Mouse (Mus musculus) CD4-positive, CD25-positive, alpha-beta regulatory T cell, adult 2 months (primary cell): ENCODE data around the gene Mical3.
A peak's percentile ranks its signal among the peaks of the same experiment; 100 is the strongest.
"Not testable (repeated sequence)": the region's sequence is repeated elsewhere in the genome, so short reads cannot be mapped to it uniquely, and the experiment has no call there.

ENCODE experiments used
- DNase-seq: peaks from one replicate; pipeline ENCODE4 v3.0.0-alpha.2; 2012; ENCODE audit warnings: low read depth, low spot score

Gene Mical3

GRCm38 (mm10) chr6:120932597-120932996 lies 198.2 kb downstream of the Mical3 start:
- peak; percentile 83 for DNase-seq

- no peak for DNase-seq
Observed at GRCm38 (mm10) chr6:120930450-120931306, 200.1 kb downstream of the Mical3 start.

GRCm38 (mm10) chr6:120929421-120929820 lies 201.4 kb downstream of the Mical3 start:
- DNase-seq = no peak

GRCm38 (mm10) chr6:120927765-120928164 lies 203.0 kb downstream of the Mical3 start:
- no peak for DNase-seq

- no peak for DNase-seq
Observed at GRCm38 (mm10) chr6:120926880-120927279, 203.9 kb downstream of the Mical3 start.

- DNase-seq = not testable (repeated sequence)
Observed at GRCm38 (mm10) chr6:120924791-120925321, 205.9 kb downstream of the Mical3 start.

GRCm38 (mm10) chr6:120917975-120918374 lies 212.8 kb downstream of the Mical3 start:
- DNase-seq = no peak

GRCm38 (mm10) chr6:120916972-120917881 lies 213.6 kb downstream of the Mical3 start:
- peak; percentile 49 for DNase-seq

GRCm38 (mm10) chr6:120916074-120916971 lies 214.5 kb downstream of the Mical3 start, which contains the start of gene Bid:
Gene Bid (minus strand): TSS chr6:120916853.
- peak; percentile 92 for DNase-seq

- peak; percentile 18 for DNase-seq
Observed at GRCm38 (mm10) chr6:120915649-120915975, 215.2 kb downstream of the Mical3 start.

GRCm38 (mm10) chr6:120914911-120915648 lies 215.7 kb downstream of the Mical3 start:
- peak; percentile 73 for DNase-seq

- no peak for DNase-seq
Observed at GRCm38 (mm10) chr6:120914533-120914910, 216.3 kb downstream of the Mical3 start.

- peak; percentile 38 for DNase-seq
Observed at GRCm38 (mm10) chr6:120913783-120914182, 217.0 kb downstream of the Mical3 start.

GRCm38 (mm10) chr6:120912931-120913330 lies 217.9 kb downstream of the Mical3 start:
- no peak for DNase-seq

GRCm38 (mm10) chr6:120911213-120912007 lies 219.4 kb downstream of the Mical3 start:
- peak; percentile 20 for DNase-seq

GRCm38 (mm10) chr6:120909501-120909900 lies 221.3 kb downstream of the Mical3 start:
- DNase-seq = no peak

- DNase-seq = not testable (repeated sequence)
Observed at GRCm38 (mm10) chr6:120907876-120908597, 222.8 kb downstream of the Mical3 start.

GRCm38 (mm10) chr6:120906521-120906920 lies 224.3 kb downstream of the Mical3 start:
- DNase-seq = no peak

- DNase-seq = no peak
Observed at GRCm38 (mm10) chr6:120905111-120905510, 225.7 kb downstream of the Mical3 start.
